Mouse (Mus musculus) midbrain, embryonic 14.5 days (tissue): ENCODE measurements around the gene Mustn1. TPM values are rescaled to one million over a fixed set of nuclear protein-coding genes. Genes with fewer than 3 reads are reported as not detected.

Experiments used
- ATAC-seq: fragments of 200-750 bp; cut with Nextera tagmentation; 2 replicates; pipeline ENCODE4 v1.8.0; 2017; ENCODE audit warnings: moderate number of reproducible peaks, moderate library complexity; ENCODE audit not compliant: low FRiP score, low TSS enrichment
- DNase-seq: peaks from one replicate; pipeline ENCODE4 v3.0.0-alpha.2; 2015
- H3K27ac ChIP-seq: fragments of 300-500 bp; sonication (generic); replicated peaks from 2 replicates; pipeline ENCODE4 v1.5.1; 2014; ENCODE audit warnings: mild to moderate bottlenecking, low read depth, low read length, moderate library complexity
- H3K27me3 ChIP-seq: fragments of 300-500 bp; sonication (generic); 2 replicates; pipeline ENCODE4 v1.6.1; 2014; ENCODE audit warnings: low read length, control low read depth, mixed read lengths; ENCODE audit not compliant: control insufficient read depth, insufficient read depth
- H3K36me3 ChIP-seq: fragments of 300-500 bp; sonication (generic); 2 replicates; pipeline ENCODE4 v1.6.1; 2014; ENCODE audit warnings: low read length, control low read depth; ENCODE audit not compliant: control insufficient read depth, insufficient read depth
- H3K4me1 ChIP-seq: fragments of 300-500 bp; sonication (generic); 2 replicates; pipeline ENCODE4 v1.6.1; 2014; ENCODE audit warnings: mild to moderate bottlenecking, antibody characterized with exemption, low read length, control low read depth; ENCODE audit not compliant: control insufficient read depth, insufficient read depth
- H3K4me2 ChIP-seq: fragments of 300-500 bp; sonication (generic); 2 replicates; pipeline ENCODE4 v1.6.1; 2014; ENCODE audit warnings: mild to moderate bottlenecking, low read length, moderate library complexity
- H3K4me3 ChIP-seq: fragments of 300-500 bp; sonication (generic); replicated peaks from 2 replicates; pipeline ENCODE4 v1.5.1; 2014; ENCODE audit warnings: low read depth, low read length
- H3K9ac ChIP-seq: fragments of 300-500 bp; sonication (generic); replicated peaks from 2 replicates; pipeline ENCODE4 v1.6.1; 2014; ENCODE audit warnings: mild to moderate bottlenecking, low read length, moderate library complexity
- H3K9me3 ChIP-seq: fragments of 300-500 bp; sonication (generic); 2 replicates; pipeline ENCODE4 v1.6.1; 2016; ENCODE audit warnings: low read length, control low read depth, mixed read lengths; ENCODE audit not compliant: control insufficient read depth
- WGBS: fragments of 180-500 bp; shearing (Covaris S2); extraction: QIAGEN DNeasy Blood & Tissue Kit; methylation state at CpG from one replicate; pipeline ENCODE4 v1.1.7; 2014; 5-methylcytosine and 5-hydroxymethylcytosine counted together
- polyA plus RNA-seq: library from polyadenylated mRNA; unstranded; fragments of >200 nt; fragmentation: Nextera tagmentation; extraction: Ambion mirVana; gene quantifications from 2 replicates; pipeline ENCODE4 v1.2.1, GENCODE M21; 2014

Gene Mustn1
- 0.18 and 0.34 TPM in 2 replicates for polyA plus RNA-seq

GRCm38 (mm10) chr14:30878958-30879571, at the start of gene Mustn1:
Gene Mustn1, plus strand, starts transcription at chr14:30879200.
- Histone ChIP-seq H3K27ac (no peak within 1 kb of the TSS), H3K4me1 (no peaks in the 10 kb centered on the region), H3K9me3 (no peaks in the 10 kb centered on the region), H3K27me3 (no peaks in the 10 kb centered on the region), H3K36me3 (peaks cover 20% of the 10 kb centered on the region), H3K9ac (no peak within 1 kb of the TSS), H3K4me2 (no peak within 1 kb of the TSS), H3K4me3 (no peak within 1 kb of the TSS)
- ATAC-seq (no peak), DNase-seq (no peak)
- 83% methylated on average over 11 of the region's 11 CpGs for WGBS

- WGBS, result 94% methylated on average over 14 of the region's 14 CpGs
- no peaks in the 10 kb centered on the region for H3K4me1 ChIP-seq
- no peak overlapping the region for H3K4me2 ChIP-seq
- H3K36me3 ChIP-seq, result peaks cover 9% of the 10 kb centered on the region; the same call in 1 of the 2 replicates
- DNase-seq (no peak), ATAC-seq (no peak)
- H3K4me3 ChIP-seq, result no peak overlapping the region
- H3K27me3 ChIP-seq, result no peaks in the 10 kb centered on the region
- no peak overlapping the region for H3K9ac ChIP-seq
- no peaks in the 10 kb centered on the region for H3K9me3 ChIP-seq
- H3K27ac ChIP-seq, result no peak overlapping the region
Measured at GRCm38 (mm10) chr14:30837416-30837996, 41.5 kb upstream of the Mustn1 start.

GRCm38 (mm10) chr14:30843701-30844100, 35.3 kb upstream of the Mustn1 start:
- Histone ChIP-seq H3K4me2 (no peak overlapping the region), H3K4me1 (no peaks in the 10 kb centered on the region), H3K9ac (no peak overlapping the region), H3K27me3 (no peaks in the 10 kb centered on the region), H3K27ac (no peak overlapping the region), H3K9me3 (no peaks in the 10 kb centered on the region), H3K4me3 (no peak overlapping the region), H3K36me3 (peaks cover 1% of the 10 kb centered on the region; the same call in 1 of the 2 replicates)
- DNase-seq (no peak), ATAC-seq (no peak)
- 91% methylated on average over 3 of the region's 3 CpGs for WGBS

- H3K9ac ChIP-seq, result no peak overlapping the region
- 92% methylated on average over 5 of the region's 5 CpGs for WGBS
- H3K27ac ChIP-seq, result no peak overlapping the region
- ATAC-seq, result no peak
- no peaks in the 10 kb centered on the region for H3K27me3 ChIP-seq
- no peak for DNase-seq
- H3K4me1 ChIP-seq, result no peaks in the 10 kb centered on the region
- H3K36me3 ChIP-seq, result no peaks in the 10 kb centered on the region
- H3K4me2 ChIP-seq, result no peak overlapping the region
- no peak overlapping the region for H3K4me3 ChIP-seq
- no peaks in the 10 kb centered on the region for H3K9me3 ChIP-seq
Measured at GRCm38 (mm10) chr14:30850504-30850903, 28.5 kb upstream of the Mustn1 start.

GRCm38 (mm10) chr14:30852325-30852724, 26.7 kb upstream of the Mustn1 start:
- no peak for ATAC-seq
- H3K27me3 ChIP-seq, result no peaks in the 10 kb centered on the region
- no peak for DNase-seq
- no peak overlapping the region for H3K4me2 ChIP-seq
- H3K4me1 ChIP-seq, result no peaks in the 10 kb centered on the region
- no peaks in the 10 kb centered on the region for H3K9me3 ChIP-seq
- H3K9ac ChIP-seq, result no peak overlapping the region
- H3K27ac ChIP-seq, result no peak overlapping the region
- WGBS, result 96% methylated on average over 5 of the region's 5 CpGs
- H3K36me3 ChIP-seq, result no peaks in the 10 kb centered on the region
- no peak overlapping the region for H3K4me3 ChIP-seq

GRCm38 (mm10) chr14:30855316-30855715, 23.7 kb upstream of the Mustn1 start:
- 96% methylated on average over 3 of the region's 3 CpGs for WGBS
- H3K9me3 ChIP-seq, result 0 out of 2 replicates have a peak, but pooled peaks cover 3% of the 10 kb centered on the region
- H3K27me3 ChIP-seq, result no peaks in the 10 kb centered on the region
- ATAC-seq (no peak), DNase-seq (no peak)
- H3K4me3 ChIP-seq, result no peak overlapping the region
- no peak overlapping the region for H3K9ac ChIP-seq
- H3K27ac ChIP-seq, result no peak overlapping the region
- no peaks in the 10 kb centered on the region for H3K36me3 ChIP-seq
- H3K4me1 ChIP-seq, result no peaks in the 10 kb centered on the region
- no peak overlapping the region for H3K4me2 ChIP-seq

GRCm38 (mm10) chr14:30856885-30857507, 22.0 kb upstream of the Mustn1 start:
- H3K4me1 ChIP-seq, result no peaks in the 10 kb centered on the region

GRCm38 (mm10) chr14:30857990-30858389, 21.0 kb upstream of the Mustn1 start:
- ATAC-seq (no peak), DNase-seq (no peak)
- Histone ChIP-seq H3K4me1 (no peaks in the 10 kb centered on the region), H3K9ac (no peak overlapping the region), H3K4me2 (no peak overlapping the region), H3K36me3 (no peaks in the 10 kb centered on the region), H3K27me3 (no peaks in the 10 kb centered on the region), H3K27ac (no peak overlapping the region), H3K9me3 (0 out of 2 replicates have a peak, but pooled peaks cover 3% of the 10 kb centered on the region), H3K4me3 (no peak overlapping the region)
- WGBS, result 81% methylated on average over 4 of the region's 4 CpGs

More at GRCm38 (mm10) chr14:30856885-30857507, 22.0 kb upstream of the Mustn1 start:
- H3K4me2 ChIP-seq, result no peak overlapping the region
- H3K27me3 ChIP-seq, result no peaks in the 10 kb centered on the region
- 0 out of 2 replicates have a peak, but pooled peaks cover 3% of the 10 kb centered on the region for H3K9me3 ChIP-seq
- WGBS, result 92% methylated on average over 10 of the region's 10 CpGs
- H3K9ac ChIP-seq, result no peak overlapping the region
- no peak overlapping the region for H3K27ac ChIP-seq
- no peaks in the 10 kb centered on the region for H3K36me3 ChIP-seq
- no peak for ATAC-seq
- no peak overlapping the region for H3K4me3 ChIP-seq
- DNase-seq, result no peak
